Mouse (Mus musculus) liver, embryonic 15.5 days (tissue): ENCODE data around the gene Tfb2m. TPM values are rescaled to one million over a fixed set of nuclear protein-coding genes. Genes with fewer than 3 reads are reported as not detected.

Experiments used
- ATAC-seq: fragments of 200-750 bp; cut with Nextera tagmentation; 2 replicates; pipeline ENCODE4 v1.8.0; 2017; ENCODE audit warnings: moderate number of reproducible peaks, mild to moderate bottlenecking, moderate library complexity; ENCODE audit not compliant: insufficient read depth
- H3K27ac ChIP-seq: fragments of 300-500 bp; sonication (generic); replicated peaks from 2 replicates; pipeline ENCODE4 v1.5.1; 2015; ENCODE audit warnings: mild to moderate bottlenecking, inconsistent platforms
- H3K27me3 ChIP-seq: fragments of 300-500 bp; sonication (generic); 2 replicates; pipeline ENCODE4 v1.6.1; 2015; ENCODE audit warnings: mild to moderate bottlenecking, inconsistent platforms
- H3K36me3 ChIP-seq: fragments of 300-500 bp; sonication (generic); replicated peaks from 2 replicates; pipeline ENCODE4 v1.6.1; 2015; ENCODE audit warnings: moderate library complexity, mild to moderate bottlenecking, inconsistent platforms
- H3K4me1 ChIP-seq: fragments of 300-500 bp; sonication (generic); replicated peaks from 2 replicates; pipeline ENCODE4 v1.6.1; 2015; ENCODE audit warnings: inconsistent platforms
- H3K4me2 ChIP-seq: fragments of 300-500 bp; sonication (generic); 2 replicates; pipeline ENCODE4 v1.6.1; 2015; ENCODE audit warnings: moderate library complexity, mild to moderate bottlenecking, inconsistent platforms
- H3K4me3 ChIP-seq: fragments of 300-500 bp; sonication (generic); replicated peaks from 2 replicates; pipeline ENCODE4 v1.5.1; 2015; ENCODE audit warnings: mild to moderate bottlenecking, inconsistent platforms
- H3K9ac ChIP-seq: fragments of 300-500 bp; sonication (generic); 2 replicates; pipeline ENCODE4 v1.6.1; 2015; ENCODE audit warnings: moderate library complexity, mild to moderate bottlenecking, inconsistent platforms
- H3K9me3 ChIP-seq: fragments of 300-500 bp; sonication (generic); replicated peaks from 2 replicates; pipeline ENCODE4 v1.6.1; 2016; ENCODE audit warnings: inconsistent platforms
- WGBS: fragments of 180-500 bp; shearing (Covaris S2); methylation state at CpG from one replicate; pipeline ENCODE4 v1.1.7; 2015; ENCODE audit warnings: mixed read lengths; ENCODE audit not compliant: insufficient replicate concordance; 5-methylcytosine and 5-hydroxymethylcytosine counted together
- polyA plus RNA-seq: library from polyadenylated mRNA; unstranded; fragments of >200 nt; fragmentation: Nextera tagmentation; extraction: Ambion mirVana; gene quantifications from 2 replicates; pipeline ENCODE4 v1.2.1, GENCODE M21; 2015

Gene Tfb2m
- polyA plus RNA-seq, 1 experiment from 2014 or later = 8.2 TPM

- 23% methylated on average over 8 of the region's 8 CpGs for WGBS
- H3K27ac ChIP-seq = peak overlapping the region; percentile 38; the same call in 1 of the 2 replicates
- no peak for ATAC-seq
Observed at GRCm38 (mm10) chr1:179580200-179580599, 34.1 kb upstream of the Tfb2m start.

DNA sequence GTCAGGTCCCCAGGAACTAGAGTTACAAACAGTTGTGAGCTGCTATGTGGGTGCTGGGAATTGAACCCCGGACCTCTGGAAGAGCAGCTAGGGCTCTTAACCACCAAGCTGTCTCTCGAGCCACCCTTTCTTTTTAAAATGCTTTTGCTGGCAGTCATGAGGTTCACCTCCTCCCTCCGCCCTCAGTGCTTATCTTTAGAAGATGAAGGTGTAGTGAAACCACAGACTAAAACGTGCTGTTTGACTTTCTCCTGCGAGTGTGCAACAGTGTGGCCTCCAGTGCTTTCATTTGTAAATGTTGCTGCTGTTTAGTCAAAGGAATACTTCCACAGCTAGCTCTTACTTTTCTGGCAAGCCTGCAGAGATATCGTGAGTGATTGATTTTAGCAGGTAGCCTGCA, 32.6 kb upstream of the Tfb2m start:
- 26% methylated on average over 6 of the region's 6 CpGs for WGBS
- H3K27me3 ChIP-seq = no peaks in the 10 kb centered on the region
- H3K4me2 ChIP-seq = peak overlapping the region; percentile 16; the same call in 1 of the 2 replicates
- peaks cover 59% of the 10 kb centered on the region for H3K4me1 ChIP-seq
- H3K9ac ChIP-seq = no peak overlapping the region
- H3K4me3 ChIP-seq = no peak overlapping the region
- H3K36me3 ChIP-seq = peaks cover 27% of the 10 kb centered on the region
- H3K27ac ChIP-seq = no peak overlapping the region; the same call in 1 of the 2 replicates
- 0 out of 2 replicates have a peak, but pooled peaks have one; percentile 21 for ATAC-seq
- H3K9me3 ChIP-seq = no peaks in the 10 kb centered on the region

More at GRCm38 (mm10) chr1:179580200-179580599, 34.1 kb upstream of the Tfb2m start:
- H3K27me3 ChIP-seq = no peaks in the 10 kb centered on the region
- H3K9ac ChIP-seq = no peak overlapping the region
- H3K4me3 ChIP-seq = no peak overlapping the region
- peaks cover 27% of the 10 kb centered on the region for H3K36me3 ChIP-seq
- H3K4me1 ChIP-seq = peaks cover 62% of the 10 kb centered on the region
- H3K9me3 ChIP-seq = no peaks in the 10 kb centered on the region
- H3K4me2 ChIP-seq = no peak overlapping the region

GRCm38 (mm10) chr1:179573650-179574206, 27.7 kb upstream of the Tfb2m start:
- no peaks in the 10 kb centered on the region for H3K36me3 ChIP-seq
- H3K9ac ChIP-seq = no peak overlapping the region
- H3K4me3 ChIP-seq = no peak overlapping the region
- no peaks in the 10 kb centered on the region for H3K9me3 ChIP-seq
- no peak overlapping the region for H3K27ac ChIP-seq
- H3K27me3 ChIP-seq = no peaks in the 10 kb centered on the region
- ATAC-seq = no peak
- WGBS = 60% methylated on average over 6 of the region's 6 CpGs
- H3K4me2 ChIP-seq = no peak overlapping the region
- H3K4me1 ChIP-seq = peaks cover 29% of the 10 kb centered on the region

DNA sequence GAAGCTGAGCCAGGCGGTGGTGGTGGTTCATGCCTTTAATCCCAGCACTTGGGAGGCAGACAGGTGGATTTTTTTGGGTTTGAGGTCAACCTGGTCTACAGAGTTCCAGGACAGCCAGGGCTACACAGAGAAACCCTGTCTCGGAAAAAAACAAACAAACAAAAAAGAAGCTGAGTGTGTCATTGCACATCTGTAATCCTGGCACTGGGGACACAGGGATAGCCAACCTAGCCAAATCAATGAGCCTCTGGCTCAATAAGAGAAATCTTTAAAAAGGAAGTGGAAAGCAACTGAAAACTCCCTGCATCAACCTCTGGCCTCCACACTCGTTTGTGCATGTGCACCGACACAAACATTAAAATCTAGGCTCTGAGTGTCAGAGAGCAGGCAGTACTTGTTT, 25.6 kb upstream of the Tfb2m start:
- Histone ChIP-seq H3K9ac (no peak overlapping the region), H3K36me3 (no peaks in the 10 kb centered on the region), H3K9me3 (no peaks in the 10 kb centered on the region), H3K4me1 (peaks cover 33% of the 10 kb centered on the region), H3K4me2 (no peak overlapping the region), H3K4me3 (no peak overlapping the region), H3K27me3 (no peaks in the 10 kb centered on the region), H3K27ac (no peak overlapping the region)
- 73% methylated on average over 4 of the region's 4 CpGs for WGBS
- no peak for ATAC-seq

DNA sequence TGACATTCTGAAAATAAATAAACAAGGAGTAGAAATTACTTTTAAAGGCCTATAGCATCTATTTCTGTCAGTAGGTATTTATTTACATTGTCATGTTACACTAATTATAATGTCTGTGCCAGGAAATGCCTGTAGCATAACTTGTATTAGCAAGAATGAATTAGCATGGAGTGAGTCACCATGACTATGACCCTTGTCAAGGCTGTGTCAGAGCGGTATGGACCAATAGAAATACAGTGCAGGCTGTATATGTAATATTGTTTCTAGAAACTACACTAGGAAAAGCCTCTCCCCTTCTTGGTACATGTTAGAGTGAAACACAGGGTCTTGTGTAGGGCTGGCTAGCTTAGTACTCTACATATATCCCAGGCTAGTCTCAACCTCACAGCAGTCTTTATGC, 24.4 kb upstream of the Tfb2m start:
- peak; percentile 35; the same call in 1 of the 2 replicates for ATAC-seq
- H3K9me3 ChIP-seq = no peaks in the 10 kb centered on the region
- WGBS = 89% methylated on average over 1 of the region's 1 CpGs
- peaks cover 38% of the 10 kb centered on the region for H3K4me1 ChIP-seq
- no peak overlapping the region for H3K4me3 ChIP-seq
- H3K4me2 ChIP-seq = no peak overlapping the region
- no peaks in the 10 kb centered on the region for H3K36me3 ChIP-seq
- no peak overlapping the region for H3K27ac ChIP-seq
- H3K9ac ChIP-seq = no peak overlapping the region
- H3K27me3 ChIP-seq = no peaks in the 10 kb centered on the region

- Histone ChIP-seq H3K27ac (no peak overlapping the region), H3K4me1 (peaks cover 34% of the 10 kb centered on the region), H3K27me3 (no peaks in the 10 kb centered on the region), H3K36me3 (no peaks in the 10 kb centered on the region), H3K9ac (no peak overlapping the region), H3K4me3 (no peak overlapping the region), H3K4me2 (no peak overlapping the region), H3K9me3 (no peaks in the 10 kb centered on the region)
- 30% methylated on average over 4 of the region's 4 CpGs for WGBS
- peak; percentile 60; the same call in 1 of the 2 replicates for ATAC-seq
Observed at GRCm38 (mm10) chr1:179568690-179569398, 22.8 kb upstream of the Tfb2m start.

- H3K4me3 ChIP-seq = no peak overlapping the region
- ATAC-seq = no peak
- no peak overlapping the region for H3K4me2 ChIP-seq
- H3K9me3 ChIP-seq = no peaks in the 10 kb centered on the region
- no peak overlapping the region for H3K27ac ChIP-seq
- H3K9ac ChIP-seq = no peak overlapping the region
- H3K4me1 ChIP-seq = peaks cover 31% of the 10 kb centered on the region
- no peaks in the 10 kb centered on the region for H3K36me3 ChIP-seq
- no peaks in the 10 kb centered on the region for H3K27me3 ChIP-seq
- 81% methylated on average over 7 of the region's 7 CpGs for WGBS
Observed at GRCm38 (mm10) chr1:179567558-179567957, 21.5 kb upstream of the Tfb2m start.

DNA sequence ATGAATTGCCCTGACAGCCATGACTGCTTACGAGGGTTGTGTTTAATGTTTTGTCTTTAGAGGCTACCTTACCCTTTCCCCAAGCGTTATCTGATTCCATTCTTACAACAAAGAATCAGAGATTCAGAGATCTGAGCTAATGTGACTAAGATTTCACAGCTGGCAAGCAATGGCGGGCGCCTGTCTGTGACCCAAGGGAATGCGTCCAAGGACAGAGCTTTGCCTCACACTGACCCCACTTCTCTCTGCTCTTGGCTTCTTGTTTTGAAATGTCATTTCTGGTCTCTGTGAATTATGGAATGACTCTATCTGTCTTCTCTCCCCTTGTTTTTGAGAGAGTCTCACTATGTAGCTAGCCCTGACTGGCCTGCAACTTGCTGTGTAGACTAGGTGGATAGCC, 17.9 kb upstream of the Tfb2m start:
- no peak overlapping the region for H3K4me2 ChIP-seq
- ATAC-seq = no peak
- H3K36me3 ChIP-seq = no peaks in the 10 kb centered on the region
- 82% methylated on average over 5 of the region's 5 CpGs for WGBS
- H3K27ac ChIP-seq = no peak overlapping the region
- peaks cover 42% of the 10 kb centered on the region for H3K4me1 ChIP-seq
- no peaks in the 10 kb centered on the region for H3K27me3 ChIP-seq
- H3K4me3 ChIP-seq = no peak overlapping the region
- no peak overlapping the region for H3K9ac ChIP-seq
- no peaks in the 10 kb centered on the region for H3K9me3 ChIP-seq

- ATAC-seq = no peak
Observed at GRCm38 (mm10) chr1:179563211-179563610, 17.1 kb upstream of the Tfb2m start.

DNA sequence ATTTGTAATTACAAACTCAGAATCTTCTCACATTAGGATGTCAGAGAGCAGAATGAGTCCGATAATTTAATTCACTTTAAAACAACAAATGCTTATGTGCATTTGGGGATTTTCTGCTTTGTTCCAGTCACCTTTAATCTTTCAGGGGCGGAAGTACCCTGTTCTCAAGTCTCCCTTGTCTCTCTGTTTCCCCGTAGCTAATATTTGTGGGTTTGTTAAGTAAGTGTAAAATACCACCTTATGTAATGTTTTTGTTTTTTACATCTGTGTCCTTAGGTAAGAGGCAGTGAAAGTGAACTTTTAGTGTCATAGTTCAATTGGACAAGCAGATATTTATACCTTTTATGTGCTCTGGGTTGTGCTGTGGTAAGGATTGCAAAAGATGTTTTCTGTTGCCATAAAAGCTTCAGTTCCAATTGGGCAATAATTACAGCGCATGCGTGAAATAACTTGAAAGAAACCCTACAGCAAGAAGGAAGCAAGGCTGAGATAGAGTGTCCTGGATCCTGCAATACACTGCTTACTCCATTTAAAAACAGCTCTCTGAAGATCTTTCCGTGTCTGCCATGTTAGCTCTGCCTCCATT, 14.9 kb upstream of the Tfb2m start:
- 81% methylated on average over 6 of the region's 6 CpGs for WGBS
- Histone ChIP-seq H3K9me3 (no peaks in the 10 kb centered on the region), H3K36me3 (no peaks in the 10 kb centered on the region), H3K4me2 (no peak overlapping the region), H3K4me3 (no peak overlapping the region), H3K9ac (no peak overlapping the region), H3K27me3 (no peaks in the 10 kb centered on the region), H3K4me1 (peaks cover 22% of the 10 kb centered on the region), H3K27ac (no peak overlapping the region)
- ATAC-seq = no peak

More at GRCm38 (mm10) chr1:179563211-179563610, 17.1 kb upstream of the Tfb2m start:
- no peaks in the 10 kb centered on the region for H3K9me3 ChIP-seq
- H3K4me3 ChIP-seq = no peak overlapping the region
- H3K27ac ChIP-seq = no peak overlapping the region
- no peak overlapping the region for H3K4me2 ChIP-seq
- H3K36me3 ChIP-seq = no peaks in the 10 kb centered on the region
- 77% methylated on average over 4 of the region's 4 CpGs for WGBS
- peaks cover 35% of the 10 kb centered on the region for H3K4me1 ChIP-seq
- H3K27me3 ChIP-seq = no peaks in the 10 kb centered on the region
- no peak overlapping the region for H3K9ac ChIP-seq

DNA sequence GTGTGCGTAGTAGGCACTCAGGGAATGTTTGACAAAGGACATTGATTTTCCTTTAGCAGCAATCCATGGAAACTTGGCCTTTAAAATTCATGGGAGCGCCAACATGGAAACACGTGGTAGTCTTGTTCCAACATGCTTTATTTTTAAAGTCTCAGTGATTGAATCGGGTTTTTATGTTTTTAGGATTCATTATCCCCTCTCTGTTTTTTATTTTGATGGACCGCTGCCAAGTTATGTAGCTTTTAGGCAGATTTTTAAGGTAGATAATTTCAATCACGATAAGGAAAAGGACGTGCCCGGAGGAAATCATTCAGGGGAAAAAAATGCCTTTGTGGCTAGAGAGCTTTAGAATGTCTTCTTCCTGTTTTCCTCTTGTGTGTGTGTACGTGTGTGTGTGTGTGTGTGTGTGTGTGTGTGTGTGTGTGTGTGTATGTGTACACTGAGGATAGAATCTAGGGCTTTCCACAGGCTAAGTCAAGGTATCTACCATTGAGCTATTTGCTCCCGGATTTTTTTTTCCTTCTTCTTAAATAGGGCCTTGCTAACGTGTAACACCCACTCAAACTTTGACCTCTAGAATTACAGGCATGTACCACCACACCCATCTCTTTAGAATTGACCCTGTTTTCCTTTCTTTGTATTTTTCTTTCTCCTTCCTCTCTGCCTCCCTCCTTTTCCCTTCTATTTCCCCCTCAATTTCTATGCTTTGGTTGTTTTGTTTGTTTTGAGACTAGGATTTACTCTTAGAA, 13.6 kb upstream of the Tfb2m start:
- H3K4me1 ChIP-seq = peaks cover 25% of the 10 kb centered on the region
- WGBS = 51% methylated on average over 11 of the region's 11 CpGs
- no peak overlapping the region for H3K27ac ChIP-seq
- no peak for ATAC-seq
- no peaks in the 10 kb centered on the region for H3K9me3 ChIP-seq
- no peak overlapping the region for H3K4me2 ChIP-seq
- H3K27me3 ChIP-seq = no peaks in the 10 kb centered on the region
- no peaks in the 10 kb centered on the region for H3K36me3 ChIP-seq
- H3K4me3 ChIP-seq = no peak overlapping the region
- H3K9ac ChIP-seq = no peak overlapping the region
